Mouse (Mus musculus) myocyte (in vitro differentiated cells): ENCODE data around the gene BC030499.

ENCODE experiments used
- CEBPB ChIP-seq: IDR thresholded peaks from 2 replicates; pipeline ENCODE4 v1.6.1; 2011; ENCODE audit warnings: mild to moderate bottlenecking, moderate library complexity; ENCODE audit not compliant: poor library complexity, insufficient read depth, severe bottlenecking
- E2F4 ChIP-seq: IDR thresholded peaks from one replicate; pipeline ENCODE4 v1.6.1; 2011; ENCODE audit warnings: mild to moderate bottlenecking, control low read depth, moderate library complexity; ENCODE audit not compliant: insufficient read depth
- MAX ChIP-seq: IDR thresholded peaks from one replicate; pipeline ENCODE4 v1.6.1; 2011; ENCODE audit warnings: low read depth, mild to moderate bottlenecking, control low read depth
- MYOG ChIP-seq, 3 experiments: IDR thresholded peaks; one replicate each; pipeline ENCODE4 v1.6.1; 2011; ENCODE audit warnings: control low read depth in 2 of 3, low read depth in 2 of 3, mild to moderate bottlenecking in 2 of 3; ENCODE audit not compliant: insufficient read length in 2 of 3, control insufficient read depth in 1 of 3, insufficient read depth in 1 of 3
- POLR2A ChIP-seq: IDR thresholded peaks from one replicate; pipeline ENCODE4 v1.6.1; 2011; ENCODE audit warnings: low read depth, mild to moderate bottlenecking, control low read depth, moderate library complexity; ENCODE audit not compliant: insufficient read length
- REST ChIP-seq: IDR thresholded peaks from one replicate; pipeline ENCODE4 v1.6.1; 2011; ENCODE audit warnings: mild to moderate bottlenecking, control low read depth, moderate library complexity; ENCODE audit not compliant: insufficient read depth, insufficient read length
- TCF12 ChIP-seq: IDR thresholded peaks from one replicate; pipeline ENCODE4 v1.6.1; 2011; ENCODE audit warnings: mild to moderate bottlenecking, control low read depth; ENCODE audit not compliant: poor library complexity, insufficient read depth, severe bottlenecking
- USF1 ChIP-seq: IDR thresholded peaks from one replicate; pipeline ENCODE4 v1.6.1; 2011; ENCODE audit warnings: low read depth, mild to moderate bottlenecking, control low read depth, moderate library complexity

DNA sequence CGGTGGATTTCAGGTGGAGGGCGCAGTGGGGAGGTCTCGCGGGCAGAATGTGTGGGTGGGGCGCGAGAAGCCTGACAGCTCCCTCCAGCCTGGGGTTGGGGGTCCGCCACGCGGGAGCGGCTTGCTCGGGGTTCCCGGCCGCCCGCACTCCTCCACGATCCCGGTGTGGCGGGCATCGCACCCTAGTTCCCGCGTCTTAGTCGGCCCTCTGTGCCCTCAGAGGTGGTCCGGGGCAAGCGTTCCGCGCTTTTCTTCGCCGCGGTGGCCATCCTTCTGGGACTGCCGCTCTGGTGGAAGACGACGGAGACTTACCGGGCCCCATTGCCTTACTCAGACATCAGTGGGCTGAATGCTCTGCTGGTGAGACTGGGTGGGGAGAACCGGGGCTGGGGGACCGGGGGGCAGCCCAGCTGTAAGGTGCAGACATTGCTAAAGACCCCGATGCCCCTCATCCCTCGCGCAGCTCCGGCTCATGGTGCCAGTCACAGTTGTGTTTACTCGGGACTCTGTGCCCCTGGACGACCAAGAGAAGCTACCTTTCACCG is 37.9 kb downstream of the BC030499 start:
- TF ChIP-seq REST = no peak
- no peak for TF ChIP-seq USF1
- no peak for TF ChIP-seq POLR2A
- TF ChIP-seq CEBPB = no peak
- no peak for TF ChIP-seq MYOG (IDR thresholded peaks at IDR 0.05; ENCODE audit: control insufficient read depth in 1 of 3, insufficient read depth in 1 of 3, insufficient read length in 2 of 3, low read depth in 2 of 3)
- no peak for TF ChIP-seq MAX
- TF ChIP-seq TCF12 = no peak
- TF ChIP-seq E2F4 = no peak
